Mouse (Mus musculus) lung, postnatal 4 days (tissue): ENCODE data around the gene Irf3.

Source experiments
- DNase-seq, 2 experiments: peaks; one replicate each; pipeline ENCODE4 v3.0.0; 2021

Irf3 gene

GRCm38 (mm10) chr7:44974383-44975116 is 22.9 kb upstream of the Irf3 start, which contains the start of gene Cpt1c:
Gene Cpt1c, minus strand, starts transcription at chr7:44974851.
- peak; percentile 82 to 85 for DNase-seq

DNA sequence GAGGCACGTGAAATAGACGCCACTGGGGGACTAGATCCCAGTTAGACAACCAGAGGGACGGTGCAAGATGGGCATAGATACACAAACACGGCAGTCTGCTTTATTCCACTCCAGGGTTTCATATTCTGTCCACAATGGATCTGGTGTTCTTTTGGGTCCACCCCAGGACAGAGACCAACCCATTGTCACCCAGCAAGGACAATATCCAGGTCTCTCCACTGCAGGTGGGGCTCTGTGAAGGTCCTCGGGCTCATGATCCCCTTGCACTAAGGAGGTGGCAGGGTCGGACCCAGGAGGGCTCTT is 22.4 kb upstream of the Irf3 start:
- DNase-seq: no peak

- no peak for DNase-seq
These were observed 19.1 kb upstream of the Irf3 start for GRCm38 (mm10) chr7:44978300-44978699.

DNA sequence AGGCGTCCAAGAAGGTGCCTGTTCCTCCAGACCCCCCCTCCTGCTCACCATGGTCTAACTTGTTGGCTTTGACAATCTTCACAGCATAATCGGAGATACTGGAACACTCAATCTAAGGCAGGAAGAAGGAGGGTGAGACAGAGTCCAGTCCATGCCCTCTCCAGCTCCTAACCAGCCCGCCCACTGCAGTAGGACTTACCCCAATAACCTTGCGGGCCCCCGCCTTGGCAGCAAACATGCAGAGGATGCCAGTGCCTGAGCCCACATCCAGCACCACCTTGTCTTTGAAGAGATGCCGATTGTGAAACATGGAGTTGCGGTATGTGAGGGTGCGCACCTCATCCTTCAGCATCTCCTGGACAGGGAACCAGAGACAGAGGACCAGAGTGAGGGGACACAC is 15.9 kb upstream of the Irf3 start:
- DNase-seq: no peak

DNA sequence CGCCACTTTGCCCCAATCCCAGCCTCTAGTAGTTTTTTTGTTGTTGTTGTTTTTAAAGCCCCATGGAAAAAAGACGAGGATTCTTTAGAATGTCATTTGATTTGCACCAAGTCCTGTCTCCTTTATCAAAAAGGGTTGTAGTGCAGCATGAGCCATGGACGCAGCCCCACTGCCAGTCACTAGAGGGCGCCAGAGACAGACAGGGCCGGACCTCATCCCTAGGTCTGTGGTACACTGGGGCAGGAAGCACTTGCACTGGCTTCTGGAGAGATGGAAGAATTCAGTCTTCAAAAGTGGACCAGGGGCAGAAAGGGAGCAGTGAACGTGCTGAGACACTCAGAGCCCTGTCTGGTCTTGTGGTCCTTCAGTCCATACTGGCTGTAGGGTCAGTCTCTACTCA is 14.4 kb upstream of the Irf3 start:
- peak; percentile 84 to 92 for DNase-seq

DNA sequence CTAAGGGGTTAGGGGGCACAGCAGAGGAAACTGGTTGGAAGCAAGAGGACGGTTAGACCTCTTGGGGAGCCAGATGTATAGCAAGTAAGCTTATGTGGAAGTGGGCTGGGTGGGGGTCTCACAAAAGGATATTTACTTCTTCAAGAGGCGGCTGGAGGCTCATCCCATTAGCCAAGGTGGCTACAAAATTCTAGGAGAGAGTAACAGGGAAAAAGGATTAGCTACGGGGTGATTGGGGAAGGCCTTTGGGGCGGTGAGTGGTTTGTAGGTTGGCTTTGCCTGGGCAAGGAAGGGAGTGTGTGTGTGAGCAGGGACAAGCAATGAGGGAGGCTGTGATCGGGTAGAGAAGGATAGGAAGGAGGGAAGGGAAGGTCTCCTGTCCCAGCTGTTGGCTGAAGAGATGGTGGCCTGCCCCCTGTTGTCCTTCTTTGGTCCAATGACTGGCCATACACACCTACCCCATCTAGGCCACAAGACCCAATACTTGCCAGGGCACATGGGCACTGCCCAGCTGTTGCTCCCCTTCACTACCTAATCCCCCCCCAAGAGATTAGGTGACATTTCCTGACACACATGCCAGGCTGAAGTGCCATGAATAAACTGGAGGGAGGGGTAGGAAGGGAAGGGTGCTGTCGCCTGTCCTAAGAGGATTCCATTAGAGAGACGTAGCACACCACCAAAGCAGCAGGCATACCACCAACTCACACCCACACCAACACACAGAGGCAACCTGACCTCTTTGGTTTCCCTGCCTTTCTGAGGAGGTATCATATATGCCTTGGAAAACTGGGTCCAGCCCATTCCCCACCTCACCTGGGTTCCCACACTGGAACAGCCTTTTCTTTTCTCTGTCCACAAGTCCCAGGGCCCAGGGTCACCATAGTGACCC is 13.3 kb upstream of the Irf3 start:
- DNase-seq: no peak

- no peak for DNase-seq
These were observed 12.6 kb upstream of the Irf3 start for GRCm38 (mm10) chr7:44984833-44985164.

- peak; percentile 86 to 89 for DNase-seq
These were observed 11.8 kb upstream of the Irf3 start for GRCm38 (mm10) chr7:44985595-44986191.

DNA sequence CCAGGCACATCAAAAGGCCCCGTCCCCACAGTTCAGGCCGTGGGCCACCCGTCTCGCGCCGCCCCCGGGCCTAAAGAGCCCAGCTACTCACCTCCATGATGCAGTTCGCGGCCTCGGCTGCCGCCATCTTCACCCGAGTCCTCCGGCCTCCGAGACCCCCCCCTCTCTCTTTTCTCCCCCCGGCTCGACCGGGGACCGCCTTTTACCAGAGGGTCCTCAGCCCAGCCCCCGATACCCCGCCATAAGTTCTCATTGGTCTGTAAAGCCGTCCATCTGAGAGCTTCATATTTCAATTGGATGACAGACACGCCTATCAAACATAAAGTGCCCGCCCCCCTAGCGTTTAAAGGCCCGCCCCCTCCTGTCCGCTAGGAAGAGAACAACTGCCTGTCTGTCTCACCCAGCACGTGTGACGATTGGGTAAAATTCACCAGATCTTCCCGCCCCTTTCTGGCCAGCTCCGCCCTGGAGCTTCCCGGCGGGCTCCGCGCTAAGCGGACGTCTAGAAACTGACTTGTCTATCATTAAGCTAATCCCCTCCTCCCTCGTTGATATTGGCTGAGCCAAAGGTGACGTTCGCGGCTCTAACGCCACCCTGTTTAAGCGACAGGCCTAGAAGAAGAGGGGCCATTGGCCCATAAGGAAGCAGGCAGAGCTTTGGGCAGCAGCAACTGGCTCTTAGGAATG is 11.1 kb upstream of the Irf3 start, which contains the start of gene Prmt1:
Gene Prmt1 (minus strand): TSS at position 377 of the 687 bp plus-strand sequence.
- DNase-seq: peak; percentile 99 to 100

- DNase-seq: no peak
These were observed 10.3 kb upstream of the Irf3 start for GRCm38 (mm10) chr7:44986879-44987718.

- no peak for DNase-seq
These were observed 776 bp upstream of the Irf3 start for GRCm38 (mm10) chr7:44996672-44997071.

- no peak for DNase-seq
These were observed 536 bp downstream of the Irf3 start for GRCm38 (mm10) chr7:44997940-44998428.

GRCm38 (mm10) chr7:44998501-44998955 is 1.1 kb downstream of the Irf3 start, which contains the start of gene Bcl2l12:
Gene Bcl2l12, minus strand, starts transcription at chr7:44998712.
- peak; percentile 69 to 72 for DNase-seq

DNA sequence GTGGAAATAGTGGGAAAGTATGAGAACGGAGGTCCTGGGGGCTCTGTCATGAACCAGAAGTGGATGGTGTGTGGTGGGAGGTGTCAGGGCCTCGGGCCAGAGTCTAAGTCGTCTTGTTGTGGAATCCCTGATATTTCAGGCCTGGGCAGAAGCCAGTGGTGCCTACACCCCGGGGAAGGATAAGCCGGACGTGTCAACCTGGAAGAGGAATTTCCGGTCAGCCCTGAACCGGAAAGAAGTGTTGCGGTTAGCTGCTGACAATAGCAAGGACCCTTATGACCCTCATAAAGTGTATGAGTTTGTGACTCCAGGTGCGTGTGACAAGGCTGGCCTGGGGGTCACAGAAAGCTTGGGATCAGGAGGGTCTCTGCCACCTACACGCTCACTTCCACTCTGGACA is 2.3 kb downstream of the Irf3 start:
- DNase-seq: peak; percentile 41 to 69

DNA sequence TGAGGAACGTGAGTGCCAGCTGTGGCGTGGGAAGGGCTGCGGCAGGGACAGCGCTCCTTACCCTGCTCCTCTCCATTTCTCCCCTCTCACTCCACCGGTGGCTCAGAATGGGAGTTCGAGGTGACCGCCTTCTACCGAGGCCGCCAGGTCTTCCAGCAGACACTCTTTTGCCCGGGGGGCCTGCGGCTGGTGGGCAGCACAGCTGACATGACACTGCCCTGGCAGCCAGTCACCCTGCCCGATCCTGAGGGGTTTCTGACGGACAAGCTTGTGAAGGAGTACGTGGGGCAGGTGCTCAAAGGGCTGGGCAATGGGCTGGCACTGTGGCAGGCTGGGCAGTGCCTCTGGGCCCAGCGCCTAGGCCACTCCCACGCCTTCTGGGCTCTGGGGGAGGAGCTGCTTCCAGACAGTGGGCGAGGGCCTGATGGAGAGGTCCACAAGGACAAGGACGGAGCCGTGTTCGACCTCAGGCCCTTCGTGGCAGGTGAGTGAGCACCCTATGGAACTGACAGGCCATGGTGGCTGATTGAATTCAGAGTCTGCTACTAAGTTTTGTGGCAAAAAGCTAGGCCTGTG is 3.2 kb downstream of the Irf3 start:
- DNase-seq: no peak

DNA sequence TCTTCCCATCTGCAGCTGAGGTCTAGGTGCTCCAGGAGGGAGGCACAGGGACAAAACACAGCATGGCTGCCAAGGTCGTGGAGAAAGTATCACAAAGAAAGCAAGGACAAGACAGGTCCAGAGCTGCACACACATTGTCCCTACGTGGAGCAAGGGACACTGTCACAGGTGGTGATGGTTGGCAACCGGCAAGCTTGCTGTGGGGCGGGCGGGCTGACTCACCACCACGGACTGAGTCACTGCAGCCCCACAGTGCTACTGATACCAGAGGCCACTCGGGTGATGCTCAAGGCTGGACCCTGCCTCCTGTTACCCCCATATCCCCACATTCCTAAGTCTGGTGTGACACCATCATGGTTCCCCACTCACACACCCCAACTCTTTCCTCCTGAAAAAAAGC is 5.0 kb downstream of the Irf3 start:
- DNase-seq: no peak

DNA sequence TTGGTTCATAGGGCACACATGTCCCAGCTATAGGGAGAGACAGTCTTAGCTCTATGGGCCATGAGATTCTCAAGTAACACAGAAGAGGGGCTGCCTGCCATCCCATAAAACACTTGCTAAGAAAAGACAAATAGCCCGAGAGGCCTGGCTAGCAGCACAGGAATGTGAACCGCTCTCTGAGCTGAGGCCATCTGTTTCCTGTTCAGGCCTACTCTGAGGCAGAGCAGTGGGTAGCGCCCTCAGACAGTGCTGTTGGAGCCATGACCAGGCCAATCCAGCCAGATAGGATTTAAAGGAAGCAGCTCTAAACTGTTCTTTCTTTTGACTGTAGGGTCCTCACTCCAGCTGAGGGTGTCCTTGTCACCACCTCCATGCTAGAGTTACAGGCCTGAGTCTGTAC is 7.1 kb downstream of the Irf3 start:
- no peak for DNase-seq

- DNase-seq: no peak
These were observed 8.0 kb downstream of the Irf3 start for GRCm38 (mm10) chr7:45005321-45005992.

DNA sequence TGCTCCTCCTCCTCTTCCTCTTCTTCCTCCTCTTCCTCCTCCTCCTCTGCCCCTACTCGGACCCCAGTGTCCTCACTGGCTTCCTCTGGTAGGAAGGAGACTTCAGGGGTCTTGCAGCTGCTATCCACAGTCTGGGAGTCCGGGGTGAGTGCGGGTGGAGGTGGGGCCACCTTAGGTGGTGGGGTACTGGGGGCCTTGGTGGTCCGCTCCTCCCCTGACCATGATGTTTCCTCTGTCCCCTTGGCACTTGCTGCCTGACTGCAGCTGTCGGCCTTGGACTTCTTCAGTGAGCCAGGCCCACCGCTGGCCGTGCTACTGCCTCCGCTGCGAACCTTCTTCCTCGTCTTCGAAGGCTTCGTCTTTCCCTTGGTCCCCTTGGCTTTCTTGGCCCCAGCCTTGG is 9.1 kb downstream of the Irf3 start:
- no peak for DNase-seq

DNA sequence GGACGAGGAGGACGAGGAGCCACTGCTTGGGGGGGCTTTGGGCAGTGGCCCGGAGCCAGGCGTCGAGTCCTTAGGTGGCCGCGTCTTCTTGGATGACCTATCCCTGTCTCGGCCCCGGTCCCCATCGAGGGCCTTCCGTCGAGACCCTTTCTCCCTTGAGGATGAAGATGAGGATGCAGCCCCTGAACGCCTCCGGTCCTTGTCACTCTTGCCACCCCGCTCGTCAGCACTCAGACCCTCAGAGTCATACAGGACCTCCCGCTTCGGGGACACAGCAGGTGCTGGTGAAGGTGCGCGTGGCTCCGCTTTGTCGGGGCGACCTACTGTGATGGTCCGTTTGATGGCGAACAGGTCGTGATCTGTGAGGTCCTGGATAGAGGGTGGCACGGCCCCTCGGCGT is 9.7 kb downstream of the Irf3 start:
- DNase-seq: no peak

GRCm38 (mm10) chr7:45007846-45008245 is 10.4 kb downstream of the Irf3 start:
- no peak for DNase-seq
